Mouse (Mus musculus): Measurements from ENCODE around the gene Gipc3. TPM values are rescaled to one million over a fixed set of nuclear protein-coding genes. Genes with fewer than 3 reads are reported as not detected.

The Gipc3 gene
- total and polyA plus RNA-seq, 3 experiments: 0.08 to 0.09 TPM; not detected in 1

DNA sequence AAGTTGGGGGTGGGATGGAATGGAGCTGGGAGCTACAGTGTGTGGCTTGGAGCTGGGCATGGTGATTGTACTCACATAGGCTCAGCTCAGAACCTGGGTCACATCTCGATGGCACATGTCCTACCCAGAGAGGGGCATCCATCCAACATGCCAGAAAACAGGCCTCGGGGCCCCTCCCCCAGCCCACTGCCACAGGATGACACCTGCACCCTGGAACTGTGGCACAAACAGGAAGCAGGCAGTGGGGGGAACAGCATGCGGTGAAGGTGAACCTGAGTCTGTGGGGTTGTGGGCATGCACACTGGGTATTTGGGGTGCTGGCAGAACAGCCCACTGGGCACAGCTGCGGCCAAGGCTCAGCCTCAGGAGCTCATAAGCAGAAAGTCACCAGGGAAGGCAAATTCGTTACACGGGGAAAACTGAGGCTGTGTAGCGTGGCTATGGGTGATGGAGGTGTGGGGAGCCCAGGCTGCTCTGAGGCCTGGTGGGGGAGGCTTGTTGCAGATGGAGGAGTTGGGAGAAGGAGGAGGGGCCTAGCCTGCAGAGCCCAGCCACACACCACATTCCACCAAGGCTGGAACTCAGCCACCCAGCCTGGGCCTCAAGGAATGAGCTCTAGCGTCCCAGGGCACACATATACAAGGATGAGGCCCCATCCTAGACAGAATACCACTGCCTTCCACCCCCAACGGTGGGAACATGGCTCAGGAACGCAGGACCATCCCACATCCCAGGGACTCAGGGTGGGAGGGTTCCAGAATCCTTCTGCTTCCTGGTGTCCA lies 13.7 kb downstream of the Gipc3 start:
- peaks cover 29 to 61% of the 10 kb centered on the region in 2 experiments for H3K36me3 ChIP-seq (replicated peaks in 1 of 2; ENCODE audit: control insufficient read depth in 1 of 2, insufficient read depth in 1 of 2, low read length in 1 of 2)
- DNase-seq (ENCODE audit: extremely low read depth): no peak
- H3K9me3 ChIP-seq (replicated peaks; ENCODE audit: low read length): no peaks in the 10 kb centered on the region
- H3K9ac ChIP-seq (ENCODE audit: insufficient read depth, low read depth): no peak overlapping the region
- in situ Hi-C loops (cut with MboI; ENCODE audit: low pct_ligation_motif_present, low pct_unique_long_range_greater_than_20kb, low sequenced_read_pairs): no loop called here
- no peaks in the 10 kb centered on the region for H3K27me3 ChIP-seq (replicated peaks)
- H3K27ac ChIP-seq (ENCODE audit: insufficient read depth, low read depth): no peak overlapping the region
- H3K4me2 ChIP-seq (ENCODE audit: insufficient read depth, low read depth, poor library complexity, severe bottlenecking): no peak overlapping the region
- peaks cover 6 to 24% of the 10 kb centered on the region in 2 experiments for H3K4me1 ChIP-seq (ENCODE audit: control insufficient read depth in 1 of 2, insufficient read depth in 2 of 2)
- dilution Hi-C loops (cut with MboI; ENCODE audit: extremely low pct_ligation_motif_present, extremely low pct_unique_long_range_greater_than_20kb, low sequenced_read_pairs): no loop called here
- TF ChIP-seq CHD1 (IDR thresholded peaks at IDR 0.05; ENCODE audit: low read depth, low read length) (no peak), USF1 (IDR thresholded peaks at IDR 0.05; ENCODE audit: low read depth, low read length) (no peak)
- H3K4me3 ChIP-seq (replicated peaks in 1 of 3; ENCODE audit: low read depth in 2 of 3, low read length in 2 of 3, poor library complexity in 1 of 3): no peak overlapping the region
- H3K79me2 ChIP-seq (replicated peaks; ENCODE audit: control insufficient read depth, extremely low read depth, insufficient read depth, poor library complexity, severe bottlenecking): no peaks in the 10 kb centered on the region

DNA sequence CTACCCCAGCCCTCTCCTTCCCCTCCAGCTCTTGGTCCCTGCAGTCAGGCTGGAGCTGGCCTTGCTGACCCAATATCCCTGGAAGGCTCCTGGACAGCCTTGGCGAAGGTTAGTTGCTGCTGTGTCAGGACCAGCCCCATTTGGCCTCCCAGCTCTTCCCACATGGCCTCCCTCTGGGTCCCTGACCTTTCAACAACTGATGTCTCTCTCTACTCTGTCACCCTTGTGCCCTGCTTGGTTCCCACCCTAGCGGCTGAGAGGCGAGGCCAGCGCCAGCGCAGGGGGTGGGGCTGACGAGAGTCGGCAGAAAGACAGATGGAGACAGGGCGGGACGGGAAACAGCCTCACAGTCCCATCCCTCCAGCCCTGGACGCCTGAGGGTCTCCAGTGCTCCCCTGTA lies 14.7 kb downstream of the Gipc3 start, which contains the start of gene Tbxa2r:
TSS of gene Tbxa2r (plus strand) at position 346 of the 400 bp plus-strand sequence.
- Histone ChIP-seq H3K36me3 (replicated peaks in 1 of 2; ENCODE audit: control insufficient read depth in 1 of 2, insufficient read depth in 1 of 2, low read length in 1 of 2) (peaks cover 39 to 71% of the 10 kb centered on the region in 2 experiments), H3K79me2 (replicated peaks; ENCODE audit: control insufficient read depth, extremely low read depth, insufficient read depth, poor library complexity, severe bottlenecking) (no peaks in the 10 kb centered on the region), H3K4me3 (replicated peaks in 1 of 3; ENCODE audit: low read depth in 2 of 3, low read length in 2 of 3, poor library complexity in 1 of 3) (no peak within 1 kb of the TSS), H3K4me2 (ENCODE audit: insufficient read depth, low read depth, poor library complexity, severe bottlenecking) (no peak within 1 kb of the TSS), H3K27ac (ENCODE audit: insufficient read depth, low read depth) (no peak within 1 kb of the TSS), H3K9ac (ENCODE audit: insufficient read depth, low read depth) (no peak within 1 kb of the TSS), H3K4me1 (ENCODE audit: control insufficient read depth in 1 of 2, insufficient read depth in 2 of 2) (peaks cover 6 to 24% of the 10 kb centered on the region in 2 experiments), H3K27me3 (replicated peaks) (no peaks in the 10 kb centered on the region), H3K9me3 (replicated peaks; ENCODE audit: low read length) (no peaks in the 10 kb centered on the region)
- no peak for DNase-seq (ENCODE audit: extremely low read depth)
- dilution Hi-C loops (cut with MboI; ENCODE audit: extremely low pct_ligation_motif_present, extremely low pct_unique_long_range_greater_than_20kb, low sequenced_read_pairs): no loop called here
- TF ChIP-seq ZKSCAN1 (IDR thresholded peaks at IDR 0.05; ENCODE audit: borderline replicate concordance, low read depth, low read length) (no peak), SIN3A (IDR thresholded peaks at IDR 0.05; ENCODE audit: low read length) (no peak), ZNF384 (IDR thresholded peaks at IDR 0.05; ENCODE audit: low read depth, low read length) (no peak), CHD1 (IDR thresholded peaks at IDR 0.05; ENCODE audit: low read depth, low read length) (no peak), HCFC1 (IDR thresholded peaks at IDR 0.05; ENCODE audit: low read depth, low read length) (no peak), POLR2AphosphoS2 (IDR thresholded peaks at IDR 0.05; ENCODE audit: low read depth, low read length) (no peak), BHLHE40 (IDR thresholded peaks at IDR 0.05; ENCODE audit: low read depth, low read length) (no peak), TBP (conservative IDR thresholded peaks at IDR 0.05; ENCODE audit: low read depth, low read length) (no peak), GABPA (IDR thresholded peaks at IDR 0.05; ENCODE audit: insufficient replicate concordance, low read depth, low read length) (no peak), UBTF (IDR thresholded peaks at IDR 0.05; ENCODE audit: low read depth, low read length) (no peak), MAZ (IDR thresholded peaks at IDR 0.05; ENCODE audit: low read depth, low read length) (no peak)
- in situ Hi-C loops (cut with MboI; ENCODE audit: low pct_ligation_motif_present, low pct_unique_long_range_greater_than_20kb, low sequenced_read_pairs): no loop called here
